Mouse (Mus musculus): ENCODE data around the gene Fcgr1. TPM values are rescaled to one million over a fixed set of nuclear protein-coding genes. Genes with fewer than 3 reads are reported as not detected.

The Fcgr1 gene
- polyA plus RNA-seq, 1 experiment from 2014 or later, result 1.7 TPM

DNA sequence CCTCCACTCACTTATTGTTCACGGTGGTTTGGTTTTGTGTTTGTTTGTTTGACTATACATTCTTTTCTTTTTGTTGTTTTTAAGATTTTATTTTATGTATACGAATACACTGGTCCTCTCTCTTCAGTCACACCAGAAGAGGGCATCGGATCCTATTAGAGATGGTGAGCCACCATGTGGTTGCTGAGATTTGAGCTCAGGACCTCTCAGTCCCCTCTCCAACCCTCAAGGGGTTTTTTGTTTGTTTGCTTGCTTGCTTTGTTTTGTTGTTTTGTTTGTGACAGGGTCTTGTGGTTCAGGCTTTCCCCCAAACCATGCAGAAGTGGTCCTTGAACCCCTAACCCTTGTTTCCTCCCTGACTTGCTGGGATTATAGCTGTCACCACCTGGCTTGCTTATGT lies 32.1 kb downstream of the Fcgr1 start:
- no peaks in the 10 kb centered on the region for H3K27me3 ChIP-seq (replicated peaks; ENCODE audit: control insufficient read depth, insufficient read depth, low read length)
- peak overlapping the region; percentile 65 for H3K4me3 ChIP-seq (ENCODE audit: low read length)
- peak overlapping the region; percentile 84 for H3K4me2 ChIP-seq (ENCODE audit: low read length)
- H3K9me3 ChIP-seq (ENCODE audit: control insufficient read depth, low read length), result no peaks in the 10 kb centered on the region
- peaks cover 16% of the 10 kb centered on the region for H3K4me1 ChIP-seq (ENCODE audit: control insufficient read depth, insufficient read depth, low read depth, low read length)
- ATAC-seq, result no peak
- WGBS, result 47% methylated on average over 3 of the region's 3 CpGs
- peak overlapping the region; percentile 97 for H3K27ac ChIP-seq (ENCODE audit: low read depth, low read length)
- H3K9ac ChIP-seq (ENCODE audit: low read depth, low read length), result peak overlapping the region; percentile 83
- H3K36me3 ChIP-seq (ENCODE audit: control insufficient read depth, insufficient read depth, low read length), result no peaks in the 10 kb centered on the region

DNA sequence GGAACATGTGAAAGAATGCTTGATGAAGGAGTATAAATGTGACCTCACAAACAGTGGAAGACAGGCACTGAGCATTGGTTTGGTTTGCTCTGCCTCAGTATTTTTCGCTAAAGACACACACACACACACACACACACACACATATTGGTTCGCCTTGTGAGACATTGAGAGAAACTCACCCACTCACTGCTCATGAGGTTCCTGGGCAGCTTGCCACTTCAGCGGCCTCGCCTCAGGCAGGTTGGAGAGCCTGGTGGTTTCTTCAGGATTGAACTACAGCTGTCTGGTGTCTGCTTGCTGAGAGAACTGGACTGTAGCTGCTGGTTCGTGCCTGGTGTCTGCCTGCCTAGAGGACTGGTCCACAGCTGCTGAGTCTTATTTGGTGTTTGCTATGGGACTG lies 33.5 kb downstream of the Fcgr1 start:
- Histone ChIP-seq H3K4me3 (ENCODE audit: low read length) (no peak overlapping the region), H3K36me3 (ENCODE audit: control insufficient read depth, insufficient read depth, low read length) (no peaks in the 10 kb centered on the region), H3K9ac (ENCODE audit: low read depth, low read length) (no peak overlapping the region), H3K27me3 (replicated peaks; ENCODE audit: control insufficient read depth, insufficient read depth, low read length) (no peaks in the 10 kb centered on the region), H3K27ac (ENCODE audit: low read depth, low read length) (no peak overlapping the region), H3K4me1 (ENCODE audit: control insufficient read depth, insufficient read depth, low read depth, low read length) (peaks cover 16% of the 10 kb centered on the region), H3K4me2 (ENCODE audit: low read length) (no peak overlapping the region), H3K9me3 (ENCODE audit: control insufficient read depth, low read length) (no peaks in the 10 kb centered on the region)
- no peak for ATAC-seq
- 91% methylated on average over 5 of the region's 5 CpGs for WGBS

- no peak for ATAC-seq
- H3K27me3 ChIP-seq (replicated peaks; ENCODE audit: control insufficient read depth, insufficient read depth, low read length), result no peaks in the 10 kb centered on the region
- WGBS, result 84% methylated on average over 3 of the region's 3 CpGs
- H3K9me3 ChIP-seq (ENCODE audit: control insufficient read depth, low read length), result no peaks in the 10 kb centered on the region
- H3K27ac ChIP-seq (ENCODE audit: low read depth, low read length), result no peak overlapping the region
- no peak overlapping the region for H3K9ac ChIP-seq (ENCODE audit: low read depth, low read length)
- H3K4me3 ChIP-seq (ENCODE audit: low read length), result no peak overlapping the region
- no peak overlapping the region for H3K4me2 ChIP-seq (ENCODE audit: low read length)
- peaks cover 7% of the 10 kb centered on the region for H3K4me1 ChIP-seq (ENCODE audit: control insufficient read depth, insufficient read depth, low read depth, low read length)
- H3K36me3 ChIP-seq (ENCODE audit: control insufficient read depth, insufficient read depth, low read length), result no peaks in the 10 kb centered on the region
Observed at GRCm38 (mm10) chr3:96257190-96257589, 36.6 kb downstream of the Fcgr1 start.

GRCm38 (mm10) chr3:96255926-96256593 lies 37.7 kb downstream of the Fcgr1 start:
- H3K36me3 ChIP-seq (ENCODE audit: control insufficient read depth, insufficient read depth, low read length), result no peaks in the 10 kb centered on the region
- no peaks in the 10 kb centered on the region for H3K9me3 ChIP-seq (ENCODE audit: control insufficient read depth, low read length)
- no peak overlapping the region for H3K4me3 ChIP-seq (ENCODE audit: low read length)
- H3K4me2 ChIP-seq (ENCODE audit: low read length), result no peak overlapping the region
- no peak for ATAC-seq
- H3K9ac ChIP-seq (ENCODE audit: low read depth, low read length), result no peak overlapping the region
- H3K27me3 ChIP-seq (replicated peaks; ENCODE audit: control insufficient read depth, insufficient read depth, low read length), result no peaks in the 10 kb centered on the region
- no peak overlapping the region for H3K27ac ChIP-seq (ENCODE audit: low read depth, low read length)
- no peaks in the 10 kb centered on the region for H3K4me1 ChIP-seq (ENCODE audit: control insufficient read depth, insufficient read depth, low read depth, low read length)
- 85% methylated on average over 5 of the region's 5 CpGs for WGBS

DNA sequence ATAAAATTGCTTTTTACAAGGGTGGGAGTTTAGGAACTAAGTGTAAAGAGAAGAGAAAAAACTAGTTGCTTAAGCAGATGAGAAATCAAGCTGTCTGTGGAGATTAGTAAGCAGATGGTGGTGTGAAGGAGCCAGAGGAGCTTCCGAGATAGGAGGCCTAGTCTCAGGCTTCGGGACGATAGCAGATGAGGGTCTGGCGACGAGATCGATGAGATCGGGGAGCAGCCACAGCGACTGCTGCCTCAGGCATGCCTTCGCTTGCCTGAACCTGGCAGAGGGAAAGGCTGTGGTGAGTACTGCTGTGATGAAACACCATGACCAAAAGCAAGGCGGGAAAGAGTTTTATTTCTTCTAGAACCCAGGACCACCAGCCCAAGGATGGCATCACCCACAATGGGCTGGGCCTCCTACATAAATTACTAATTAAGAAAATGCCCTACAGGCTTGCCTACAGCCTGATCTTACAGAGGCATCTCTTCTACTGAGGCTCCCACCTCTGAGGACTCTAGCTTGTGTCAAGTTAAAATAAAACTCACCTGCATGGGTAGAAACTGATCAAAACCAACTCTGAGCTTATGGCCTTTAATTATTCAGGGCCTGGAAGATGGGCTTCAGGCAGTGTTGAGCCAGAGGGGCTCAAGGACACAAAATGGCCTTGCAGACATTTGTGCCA lies 39.0 kb downstream of the Fcgr1 start:
- H3K4me1 ChIP-seq (ENCODE audit: control insufficient read depth, insufficient read depth, low read depth, low read length), result no peaks in the 10 kb centered on the region
- H3K4me2 ChIP-seq (ENCODE audit: low read length), result no peak overlapping the region
- H3K36me3 ChIP-seq (ENCODE audit: control insufficient read depth, insufficient read depth, low read length), result no peaks in the 10 kb centered on the region
- H3K9me3 ChIP-seq (ENCODE audit: control insufficient read depth, low read length), result no peaks in the 10 kb centered on the region
- no peak overlapping the region for H3K4me3 ChIP-seq (ENCODE audit: low read length)
- H3K27ac ChIP-seq (ENCODE audit: low read depth, low read length), result no peak overlapping the region
- no peak overlapping the region for H3K9ac ChIP-seq (ENCODE audit: low read depth, low read length)
- 65% methylated on average over 10 of the region's 10 CpGs for WGBS
- ATAC-seq, result peak; percentile 63
- no peaks in the 10 kb centered on the region for H3K27me3 ChIP-seq (replicated peaks; ENCODE audit: control insufficient read depth, insufficient read depth, low read length)

GRCm38 (mm10) chr3:96251787-96252186 lies 42.0 kb downstream of the Fcgr1 start:
- Histone ChIP-seq H3K9me3 (ENCODE audit: control insufficient read depth, low read length) (no peaks in the 10 kb centered on the region), H3K9ac (ENCODE audit: low read depth, low read length) (no peak overlapping the region), H3K4me1 (ENCODE audit: control insufficient read depth, insufficient read depth, low read depth, low read length) (peaks cover 4% of the 10 kb centered on the region), H3K27me3 (replicated peaks; ENCODE audit: control insufficient read depth, insufficient read depth, low read length) (no peaks in the 10 kb centered on the region), H3K36me3 (ENCODE audit: control insufficient read depth, insufficient read depth, low read length) (no peaks in the 10 kb centered on the region), H3K27ac (ENCODE audit: low read depth, low read length) (no peak overlapping the region), H3K4me3 (ENCODE audit: low read length) (no peak overlapping the region), H3K4me2 (ENCODE audit: low read length) (no peak overlapping the region)
- WGBS, result 94% methylated on average over 3 of the region's 3 CpGs
- no peak for ATAC-seq

DNA sequence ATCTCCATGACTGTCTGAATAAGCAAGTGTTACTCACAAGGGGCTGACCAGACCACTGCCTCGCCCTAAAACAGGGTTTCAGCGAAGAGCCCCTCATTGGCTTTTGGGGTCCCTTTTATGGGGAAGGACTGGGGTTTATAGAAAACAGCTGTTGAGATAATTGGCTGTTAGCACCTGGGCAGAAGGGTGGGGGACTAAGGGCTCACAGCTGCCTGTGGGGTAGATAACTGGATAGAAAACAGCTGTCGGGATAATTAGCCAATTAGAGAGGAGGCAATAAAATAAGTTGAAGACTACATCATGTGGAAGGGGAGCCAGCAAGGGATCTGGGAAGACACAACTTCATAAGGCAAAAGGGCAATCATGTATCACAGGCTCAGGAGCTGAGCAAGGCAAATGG lies 42.9 kb downstream of the Fcgr1 start:
- no peaks in the 10 kb centered on the region for H3K9me3 ChIP-seq (ENCODE audit: control insufficient read depth, low read length)
- no peak overlapping the region for H3K4me2 ChIP-seq (ENCODE audit: low read length)
- no peak overlapping the region for H3K27ac ChIP-seq (ENCODE audit: low read depth, low read length)
- no peaks in the 10 kb centered on the region for H3K27me3 ChIP-seq (replicated peaks; ENCODE audit: control insufficient read depth, insufficient read depth, low read length)
- H3K4me1 ChIP-seq (ENCODE audit: control insufficient read depth, insufficient read depth, low read depth, low read length), result peaks cover 4% of the 10 kb centered on the region
- H3K36me3 ChIP-seq (ENCODE audit: control insufficient read depth, insufficient read depth, low read length), result no peaks in the 10 kb centered on the region
- 83% methylated on average over 3 of the region's 3 CpGs for WGBS
- no peak overlapping the region for H3K9ac ChIP-seq (ENCODE audit: low read depth, low read length)
- ATAC-seq, result no peak
- no peak overlapping the region for H3K4me3 ChIP-seq (ENCODE audit: low read length)

- ATAC-seq, result no peak
- Histone ChIP-seq H3K27me3 (replicated peaks; ENCODE audit: control insufficient read depth, insufficient read depth, low read length) (no peaks in the 10 kb centered on the region), H3K4me2 (ENCODE audit: low read length) (no peak overlapping the region), H3K27ac (ENCODE audit: low read depth, low read length) (no peak overlapping the region), H3K36me3 (ENCODE audit: control insufficient read depth, insufficient read depth, low read length) (no peaks in the 10 kb centered on the region), H3K9ac (ENCODE audit: low read depth, low read length) (no peak overlapping the region), H3K9me3 (ENCODE audit: control insufficient read depth, low read length) (no peaks in the 10 kb centered on the region), H3K4me3 (ENCODE audit: low read length) (no peak overlapping the region), H3K4me1 (ENCODE audit: control insufficient read depth, insufficient read depth, low read depth, low read length) (peaks cover 11% of the 10 kb centered on the region)
- 66% methylated on average over 4 of the region's 4 CpGs for WGBS
Observed at GRCm38 (mm10) chr3:96249034-96249345, 44.8 kb downstream of the Fcgr1 start.

- H3K9ac ChIP-seq (ENCODE audit: low read depth, low read length), result no peak overlapping the region
- no peak overlapping the region; the same call in 1 of the 2 replicates for H3K4me3 ChIP-seq (ENCODE audit: low read length)
- no peaks in the 10 kb centered on the region for H3K9me3 ChIP-seq (ENCODE audit: control insufficient read depth, low read length)
- peak overlapping the region; percentile 49 for H3K4me2 ChIP-seq (ENCODE audit: low read length)
- no peaks in the 10 kb centered on the region for H3K27me3 ChIP-seq (replicated peaks; ENCODE audit: control insufficient read depth, insufficient read depth, low read length)
- no peak overlapping the region for H3K27ac ChIP-seq (ENCODE audit: low read depth, low read length)
- H3K4me1 ChIP-seq (ENCODE audit: control insufficient read depth, insufficient read depth, low read depth, low read length), result peaks cover 11% of the 10 kb centered on the region
- WGBS, result 55% methylated on average over 6 of the region's 6 CpGs
- no peaks in the 10 kb centered on the region for H3K36me3 ChIP-seq (ENCODE audit: control insufficient read depth, insufficient read depth, low read length)
- ATAC-seq, result no peak
Observed at GRCm38 (mm10) chr3:96248141-96249033, 45.4 kb downstream of the Fcgr1 start.

Data from hindbrain, embryonic 16.5 days (tissue).